Mouse (Mus musculus) pancreas, adult 10 weeks (tissue): ENCODE measurements around the gene Cntf. TPM values are rescaled to one million over a fixed set of nuclear protein-coding genes. Genes with fewer than 3 reads are reported as not detected.

Source experiments
- polyA plus RNA-seq: library from polyadenylated mRNA; stranded (reverse); fragments of 350-450 nt; fragmentation: Illumina TruSeq; extraction: RNeasy Lipid Tissue Mini Kit (QIAGEN cat#74804); gene quantifications from one replicate; pipeline ENCODE4 v1.2.3, GENCODE M21; 2015; ENCODE audit warnings: low read depth, low replicate concordance; ENCODE audit not compliant: insufficient read depth

The Cntf gene
- not detected for polyA plus RNA-seq

DNA sequence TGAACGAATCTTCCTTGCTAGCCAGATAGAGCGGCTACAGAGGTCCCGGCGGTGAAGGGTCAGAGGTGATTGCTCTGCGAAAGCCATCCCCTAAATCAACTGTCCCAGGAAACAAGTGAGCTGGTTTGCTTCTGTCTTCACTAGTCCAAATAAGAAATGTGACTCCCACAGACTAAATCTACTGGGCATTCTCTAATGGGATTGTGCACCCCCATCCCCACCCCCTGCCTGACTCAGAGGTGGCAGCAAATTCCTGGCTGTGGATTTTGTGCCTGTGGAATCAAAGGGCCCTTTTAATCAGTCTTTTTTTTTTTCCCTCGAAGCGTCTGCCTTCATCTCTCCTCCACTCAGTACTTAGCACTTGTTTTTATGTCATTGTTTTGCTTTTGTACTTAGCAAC, at the start of gene Cntf:
Cntf (minus strand) TSS at position 325 of the 400 bp plus-strand sequence.

DNA sequence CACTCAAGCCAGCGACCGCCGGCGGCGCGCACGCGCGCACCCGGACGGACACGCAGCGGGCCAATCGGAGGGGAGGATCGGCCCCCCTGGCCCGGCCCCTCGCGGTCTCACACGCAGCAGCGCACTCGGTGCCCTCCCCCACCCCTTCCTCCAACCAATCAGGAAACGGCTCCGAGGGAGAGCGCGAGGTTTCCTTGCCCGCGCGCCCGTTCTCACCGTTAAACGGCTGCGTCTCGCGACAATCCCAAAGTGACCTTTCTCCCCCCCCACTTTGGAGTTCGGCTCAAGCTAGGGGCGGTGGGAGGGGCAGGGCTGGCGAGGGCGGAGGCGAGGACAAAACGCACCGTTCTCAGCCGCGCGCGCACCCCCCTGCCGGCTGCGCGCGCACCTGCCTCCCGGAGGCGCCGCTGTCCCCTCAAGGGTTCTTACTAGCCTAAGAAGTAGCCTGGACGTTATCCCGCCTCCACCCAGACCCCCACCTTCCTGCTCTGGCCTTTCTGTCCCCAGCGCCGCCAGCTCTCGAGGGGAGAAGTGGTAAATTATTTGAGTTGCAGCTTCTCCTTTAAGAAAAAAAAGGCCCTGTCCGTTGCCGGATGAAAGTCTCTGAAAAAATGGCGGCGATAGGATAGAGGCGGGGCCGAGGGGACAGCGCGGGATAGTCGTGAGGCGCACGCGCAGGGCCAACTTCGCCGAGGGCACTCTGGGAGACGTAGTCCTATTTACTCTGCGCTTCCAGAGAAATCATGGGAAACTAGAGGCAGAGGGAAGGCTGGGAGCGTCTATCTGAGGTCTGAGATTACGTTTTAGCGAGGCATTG, 30.3 kb upstream of the Cntf start, which contains the start of the genes Zfp91 and Lpxn:
Zfp91 (minus strand) TSS at position 616 of the 817 bp plus-strand sequence.
Lpxn (plus strand) TSS at position 683 of the 817 bp plus-strand sequence.

Other genes with a start within 250 kb of the Cntf start
- 2.0 TPM for gene Fam111a, start 219.9 kb downstream of the Cntf start, polyA plus RNA-seq
- gene Gm4952, start 165.7 kb downstream of the Cntf start, polyA plus RNA-seq = not detected
- not detected for gene Glyat, start 132.3 kb downstream of the Cntf start, polyA plus RNA-seq
- gene Olfr1442, start 95.2 kb downstream of the Cntf start, polyA plus RNA-seq = not detected
- gene Olfr1443, start 87.5 kb downstream of the Cntf start, polyA plus RNA-seq = not detected
- not detected for gene Keg1, start 69.8 kb downstream of the Cntf start, polyA plus RNA-seq
- gene Zfp91, start 30.5 kb upstream of the Cntf start, polyA plus RNA-seq = 9.9 TPM
- 1.1 TPM for gene Lpxn, start 30.6 kb upstream of the Cntf start, polyA plus RNA-seq
- not detected for gene Gm5244, start 81.0 kb upstream of the Cntf start, polyA plus RNA-seq
- gene Olfr1444, start 91.7 kb upstream of the Cntf start, polyA plus RNA-seq = not detected
- not detected for gene Olfr1445, start 118.2 kb upstream of the Cntf start, polyA plus RNA-seq
- not detected for gene Olfr1446, start 127.9 kb upstream of the Cntf start, polyA plus RNA-seq
- gene Olfr1447, start 138.1 kb upstream of the Cntf start, polyA plus RNA-seq = not detected
- gene Olfr1448, start 158.8 kb upstream of the Cntf start, polyA plus RNA-seq = not detected
- gene Olfr1449, start 165.2 kb upstream of the Cntf start, polyA plus RNA-seq = not detected
- not detected for gene Olfr1450, start 184.6 kb upstream of the Cntf start, polyA plus RNA-seq
- not detected for gene Olfr1451, start 229.4 kb upstream of the Cntf start, polyA plus RNA-seq